Mouse (Mus musculus) kidney, embryonic 16.5 days (tissue): ENCODE data around the gene Snx29. TPM values are rescaled to one million over a fixed set of nuclear protein-coding genes. Genes with fewer than 3 reads are reported as not detected.
A peak's percentile ranks its signal among the peaks of the same experiment; 100 is the strongest.

ENCODE experiments used
- ATAC-seq: fragments of 200-750 bp; cut with Nextera tagmentation; 2 replicates; pipeline ENCODE4 v1.8.0; 2017; ENCODE audit warnings: moderate TSS enrichment; ENCODE audit not compliant: low FRiP score, low TSS enrichment
- H3K27ac ChIP-seq: fragments of 300-500 bp; sonication (generic); 2 replicates; pipeline ENCODE4 v1.5.1; 2014; ENCODE audit warnings: low read length
- H3K27me3 ChIP-seq: fragments of 300-500 bp; sonication (generic); 2 replicates; pipeline ENCODE4 v1.6.1; 2014; ENCODE audit warnings: low read length, control low read depth, mixed read lengths; ENCODE audit not compliant: insufficient read depth
- H3K36me3 ChIP-seq: fragments of 300-500 bp; sonication (generic); 2 replicates; pipeline ENCODE4 v1.6.1; 2014; ENCODE audit warnings: low read length, control low read depth, mixed read lengths; ENCODE audit not compliant: insufficient read depth
- H3K4me1 ChIP-seq: fragments of 300-500 bp; sonication (generic); 2 replicates; pipeline ENCODE4 v1.6.1; 2014; ENCODE audit warnings: low read length, control low read depth, mixed read lengths; ENCODE audit not compliant: insufficient read depth
- H3K4me2 ChIP-seq: fragments of 300-500 bp; sonication (generic); replicated peaks from 2 replicates; pipeline ENCODE4 v1.6.1; 2014; ENCODE audit warnings: low read depth, low read length
- H3K4me3 ChIP-seq: fragments of 300-500 bp; sonication (generic); 2 replicates; pipeline ENCODE4 v1.5.1; 2014; ENCODE audit warnings: mild to moderate bottlenecking, low read length
- H3K9ac ChIP-seq: fragments of 300-500 bp; sonication (generic); replicated peaks from 2 replicates; pipeline ENCODE4 v1.6.1; 2014; ENCODE audit warnings: low read length
- H3K9me3 ChIP-seq: fragments of 300-500 bp; sonication (generic); 2 replicates; pipeline ENCODE4 v1.6.1; 2016; ENCODE audit warnings: low read length, control low read depth
- WGBS: fragments of 180-500 bp; shearing (Covaris S2); extraction: QIAGEN DNeasy Blood & Tissue Kit; methylation state at CpG from one replicate; pipeline ENCODE4 v1.1.7; 2014; 5-methylcytosine and 5-hydroxymethylcytosine counted together
- polyA plus RNA-seq: library from polyadenylated mRNA; unstranded; fragments of >200 nt; fragmentation: Nextera tagmentation; extraction: Ambion mirVana; gene quantifications from 2 replicates; pipeline ENCODE4 v1.2.1, GENCODE M21; 2015

The Snx29 gene
- polyA plus RNA-seq, 1 experiment from 2014 or later = 15.7 TPM

DNA sequence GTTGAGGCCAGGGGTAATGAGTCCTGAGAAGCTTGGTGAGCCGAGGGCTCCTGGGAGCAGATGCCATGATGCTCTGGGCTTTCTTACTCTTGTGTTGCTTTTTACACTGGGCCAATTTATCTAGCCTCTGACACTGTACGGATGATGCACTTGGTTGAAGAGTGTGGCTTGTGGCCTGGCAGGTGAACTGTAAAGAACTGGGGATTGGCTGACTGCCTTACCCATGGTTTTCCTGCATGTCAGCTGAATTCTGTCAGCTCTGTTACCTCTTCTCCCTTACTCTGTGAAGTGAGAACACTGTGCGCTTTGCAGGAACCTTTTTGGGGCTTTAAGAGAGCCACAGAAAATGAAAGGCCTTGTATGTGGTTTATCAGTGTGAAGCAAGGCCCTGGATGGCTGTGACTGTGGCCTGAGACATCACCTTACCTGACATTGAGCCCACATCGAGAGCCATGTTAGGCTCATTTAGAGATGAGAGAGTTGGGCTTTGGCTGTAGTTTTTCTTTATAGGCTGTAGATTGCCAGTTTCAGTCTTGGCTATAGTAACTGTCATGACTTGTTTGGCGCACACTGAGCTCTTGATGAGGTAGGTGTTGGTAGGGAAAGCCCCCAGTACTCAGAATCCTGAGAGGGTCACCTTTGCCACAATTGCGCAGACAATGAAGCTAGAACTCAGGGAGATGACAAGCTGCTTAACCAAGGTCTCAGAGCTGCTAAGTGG lies 77.3 kb downstream of the Snx29 start:
- Histone ChIP-seq H3K36me3 (peaks cover 3% of the 10 kb centered on the region; the same call in 1 of the 2 replicates), H3K27ac (no peak overlapping the region), H3K4me3 (no peak overlapping the region), H3K4me2 (no peak overlapping the region), H3K27me3 (no peaks in the 10 kb centered on the region), H3K4me1 (no peaks in the 10 kb centered on the region), H3K9ac (no peak overlapping the region), H3K9me3 (no peaks in the 10 kb centered on the region)
- no peak for ATAC-seq
- 91% methylated on average over 6 of the region's 6 CpGs for WGBS

- WGBS = 51% methylated on average over 7 of the region's 7 CpGs
- peaks cover 3% of the 10 kb centered on the region; the same call in 1 of the 2 replicates for H3K36me3 ChIP-seq
Observed at GRCm38 (mm10) chr16:11400936-11401335, 78.2 kb downstream of the Snx29 start.

GRCm38 (mm10) chr16:11405193-11405592 lies 82.5 kb downstream of the Snx29 start:
- no peak for ATAC-seq
- no peak overlapping the region for H3K4me3 ChIP-seq
- H3K27ac ChIP-seq = peak overlapping the region; percentile 80
- H3K4me1 ChIP-seq = peaks cover 12% of the 10 kb centered on the region; the same call in 1 of the 2 replicates
- no peak overlapping the region for H3K4me2 ChIP-seq
- H3K9ac ChIP-seq = no peak overlapping the region
- no peaks in the 10 kb centered on the region for H3K9me3 ChIP-seq
- 84% methylated on average over 3 of the region's 3 CpGs for WGBS
- no peaks in the 10 kb centered on the region for H3K27me3 ChIP-seq
- H3K36me3 ChIP-seq = peaks cover 3% of the 10 kb centered on the region; the same call in 1 of the 2 replicates

More at GRCm38 (mm10) chr16:11400936-11401335, 78.2 kb downstream of the Snx29 start:
- Histone ChIP-seq H3K4me2 (no peak overlapping the region), H3K9me3 (no peaks in the 10 kb centered on the region), H3K27me3 (no peaks in the 10 kb centered on the region), H3K4me3 (no peak overlapping the region), H3K27ac (no peak overlapping the region), H3K9ac (no peak overlapping the region), H3K4me1 (no peaks in the 10 kb centered on the region)
- no peak for ATAC-seq

GRCm38 (mm10) chr16:11406201-11406600 lies 83.5 kb downstream of the Snx29 start:
- Histone ChIP-seq H3K9me3 (no peaks in the 10 kb centered on the region), H3K27me3 (no peaks in the 10 kb centered on the region), H3K4me2 (no peak overlapping the region), H3K9ac (no peak overlapping the region), H3K4me1 (peaks cover 12% of the 10 kb centered on the region; the same call in 1 of the 2 replicates), H3K27ac (peak overlapping the region; percentile 80), H3K36me3 (no peaks in the 10 kb centered on the region; the same call in 1 of the 2 replicates), H3K4me3 (no peak overlapping the region)
- 65% methylated on average over 5 of the region's 5 CpGs for WGBS
- peak; percentile 90 for ATAC-seq

DNA sequence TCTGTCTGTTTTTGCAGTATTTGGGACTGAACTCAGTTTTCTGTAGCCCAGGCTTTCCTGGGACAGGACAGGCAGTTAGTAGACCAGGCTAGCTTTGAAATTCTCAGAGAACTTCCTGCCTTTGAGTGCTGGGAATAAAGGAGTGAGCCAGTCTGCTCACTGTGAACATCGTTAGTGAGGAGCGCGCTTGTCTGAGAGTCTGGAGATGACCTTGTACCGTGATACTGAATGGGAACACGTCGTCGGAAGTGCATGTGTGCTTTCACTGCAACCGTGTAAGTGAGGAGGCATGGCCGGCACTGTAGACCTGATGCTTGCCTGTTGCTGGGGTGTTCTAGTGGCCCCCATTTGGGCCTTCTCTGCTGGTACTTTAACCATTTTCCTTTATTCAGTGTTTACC lies 83.9 kb downstream of the Snx29 start:
- Histone ChIP-seq H3K36me3 (peaks cover 3% of the 10 kb centered on the region; the same call in 1 of the 2 replicates), H3K27me3 (no peaks in the 10 kb centered on the region), H3K9ac (no peak overlapping the region), H3K9me3 (no peaks in the 10 kb centered on the region), H3K27ac (peak overlapping the region; percentile 80), H3K4me2 (no peak overlapping the region), H3K4me1 (peaks cover 12% of the 10 kb centered on the region; the same call in 1 of the 2 replicates), H3K4me3 (no peak overlapping the region)
- ATAC-seq = peak; percentile 49; the same call in 1 of the 2 replicates
- WGBS = 88% methylated on average over 9 of the region's 9 CpGs

DNA sequence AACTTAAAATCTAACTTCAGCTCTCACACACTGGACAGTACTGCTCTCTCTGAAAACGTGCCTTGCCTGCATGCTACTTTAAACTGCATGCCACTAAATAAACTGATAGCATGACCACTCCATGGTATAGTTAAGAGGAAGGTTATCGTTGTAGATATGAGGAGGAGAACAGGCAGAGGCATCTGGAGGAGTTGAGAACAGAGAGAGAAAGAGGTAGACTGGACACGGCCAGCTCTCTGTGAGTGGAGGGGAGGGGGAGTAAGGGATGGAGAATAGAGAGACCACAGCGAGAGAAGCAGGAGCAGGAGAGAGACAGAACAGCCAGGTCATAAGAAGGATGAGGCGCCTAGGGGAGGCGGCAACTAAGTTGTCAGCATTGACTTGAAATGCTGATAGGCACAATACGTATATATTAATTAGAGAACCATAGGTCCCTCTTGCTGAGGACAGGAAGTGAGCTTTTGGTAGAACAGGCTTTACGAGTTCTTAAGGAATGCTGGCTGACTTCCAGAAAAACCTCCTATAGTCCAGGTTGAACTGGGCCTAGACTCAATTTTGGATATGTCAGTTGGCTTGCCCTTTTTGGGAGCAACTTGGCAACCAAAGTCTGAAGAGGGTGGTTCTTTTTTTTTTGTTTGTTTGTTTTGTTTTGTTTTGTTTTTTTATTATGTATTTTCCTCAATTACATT lies 85.4 kb downstream of the Snx29 start:
- Histone ChIP-seq H3K4me2 (no peak overlapping the region), H3K27me3 (no peaks in the 10 kb centered on the region), H3K9me3 (no peaks in the 10 kb centered on the region), H3K27ac (peak overlapping the region; percentile 80), H3K4me1 (peaks cover 12% of the 10 kb centered on the region; the same call in 1 of the 2 replicates), H3K9ac (no peak overlapping the region), H3K4me3 (no peak overlapping the region), H3K36me3 (peaks cover 4% of the 10 kb centered on the region; the same call in 1 of the 2 replicates)
- no peak for ATAC-seq
- WGBS = 64% methylated on average over 8 of the region's 8 CpGs

- Histone ChIP-seq H3K9me3 (no peaks in the 10 kb centered on the region), H3K9ac (no peak overlapping the region), H3K4me3 (no peak overlapping the region), H3K4me2 (no peak overlapping the region), H3K4me1 (peaks cover 12% of the 10 kb centered on the region; the same call in 1 of the 2 replicates), H3K27ac (no peak overlapping the region), H3K27me3 (no peaks in the 10 kb centered on the region), H3K36me3 (peaks cover 4% of the 10 kb centered on the region; the same call in 1 of the 2 replicates)
- 80% methylated on average over 4 of the region's 4 CpGs for WGBS
- ATAC-seq = no peak
Observed at GRCm38 (mm10) chr16:11408726-11409125, 86.0 kb downstream of the Snx29 start.

- Histone ChIP-seq H3K27ac (no peak overlapping the region), H3K4me2 (no peak overlapping the region), H3K36me3 (peaks cover 4% of the 10 kb centered on the region; the same call in 1 of the 2 replicates), H3K4me1 (no peaks in the 10 kb centered on the region), H3K4me3 (no peak overlapping the region), H3K9me3 (no peaks in the 10 kb centered on the region), H3K27me3 (no peaks in the 10 kb centered on the region), H3K9ac (no peak overlapping the region)
- 82% methylated on average over 2 of the region's 2 CpGs for WGBS
- ATAC-seq = no peak
Observed at GRCm38 (mm10) chr16:11414631-11415030, 91.9 kb downstream of the Snx29 start.

GRCm38 (mm10) chr16:11418183-11418588 lies 95.5 kb downstream of the Snx29 start:
- no peak overlapping the region for H3K4me3 ChIP-seq
- WGBS = 20% methylated on average over 7 of the region's 7 CpGs
- peaks cover 6% of the 10 kb centered on the region for H3K36me3 ChIP-seq
- H3K27ac ChIP-seq = no peak overlapping the region
- no peak overlapping the region for H3K4me2 ChIP-seq
- H3K9ac ChIP-seq = no peak overlapping the region
- H3K27me3 ChIP-seq = no peaks in the 10 kb centered on the region
- H3K9me3 ChIP-seq = no peaks in the 10 kb centered on the region; the same call in 1 of the 2 replicates
- no peaks in the 10 kb centered on the region for H3K4me1 ChIP-seq
- peak; percentile 76; the same call in 1 of the 2 replicates for ATAC-seq
